Mouse (Mus musculus) CH12.LX (cell line): ENCODE data around the gene Mcemp1. TPM values are rescaled to one million over a fixed set of nuclear protein-coding genes. Genes with fewer than 3 reads are reported as not detected.

ENCODE experiments used
- DNase-seq: peaks from one replicate; pipeline ENCODE4 v3.0.0-alpha.2; 2013; ENCODE audit errors: extremely low read depth
- H3K27ac ChIP-seq: 2 replicates; pipeline ENCODE4 v1.5.1; 2012; ENCODE audit warnings: low read depth, mild to moderate bottlenecking, control low read depth, moderate library complexity; ENCODE audit not compliant: insufficient read depth
- H3K27me3 ChIP-seq: replicated peaks from 2 replicates; pipeline ENCODE3; 2012; ENCODE audit warnings: inconsistent platforms
- H3K36me3 ChIP-seq, 2 experiments: replicated peaks in 1 of 2; 2 replicates each; pipeline versions ENCODE3 to v1.6.1; 2012; ENCODE audit warnings: inconsistent platforms in 1 of 2, low read length in 1 of 2, mild to moderate bottlenecking in 1 of 2, mixed read lengths in 1 of 2, moderate library complexity in 1 of 2; ENCODE audit not compliant: control insufficient read depth in 1 of 2, insufficient read depth in 1 of 2
- H3K4me1 ChIP-seq, 2 experiments: 2 replicates each; pipeline ENCODE4 v1.6.1; 2012; ENCODE audit warnings: inconsistent platforms in 1 of 2, moderate library complexity in 1 of 2; ENCODE audit not compliant: insufficient read depth in 2 of 2, control insufficient read depth in 1 of 2
- H3K4me2 ChIP-seq: 2 replicates; pipeline ENCODE4 v1.6.1; 2012; ENCODE audit warnings: low read depth, mild to moderate bottlenecking, control low read depth; ENCODE audit not compliant: poor library complexity, insufficient read depth, severe bottlenecking
- H3K4me3 ChIP-seq, 3 experiments: fragments of 150-350 bp in 1 of 3; sonication (generic) in 1 of 3; replicated peaks in 1 of 3; 2 replicates each; pipeline versions ENCODE3 to v1.5.1; 2011 to 2012; ENCODE audit warnings: low read depth in 2 of 3, low read length in 2 of 3, mild to moderate bottlenecking in 2 of 3, moderate library complexity in 2 of 3, control low read depth in 1 of 3, improper control_type of control experiment in 1 of 3, inconsistent platforms in 1 of 3, mixed read lengths in 1 of 3; ENCODE audit not compliant: poor library complexity in 1 of 3
- H3K79me2 ChIP-seq: replicated peaks from 2 replicates; pipeline ENCODE4 v1.6.1; 2012; ENCODE audit warnings: mild to moderate bottlenecking, moderate library complexity; ENCODE audit not compliant: control insufficient read depth, poor library complexity, insufficient read depth, severe bottlenecking; ENCODE audit errors: extremely low read depth
- H3K9ac ChIP-seq: 2 replicates; pipeline ENCODE4 v1.6.1; 2012; ENCODE audit warnings: low read depth, mild to moderate bottlenecking, control low read depth, moderate library complexity; ENCODE audit not compliant: insufficient read depth
- H3K9me3 ChIP-seq: replicated peaks from 2 replicates; pipeline ENCODE3; 2012; ENCODE audit warnings: low read length, inconsistent platforms, mixed read lengths
- CHD1 ChIP-seq: IDR thresholded peaks from 2 replicates; pipeline ENCODE4 v1.6.1; 2012; ENCODE audit warnings: low read depth, low read length, improper control_type of control experiment, inconsistent platforms
- ELF1 ChIP-seq: IDR thresholded peaks from 2 replicates; pipeline ENCODE4 v1.6.1; 2014; ENCODE audit warnings: low read depth, mild to moderate bottlenecking, inconsistent platforms, low read length, improper control_type of control experiment
- HCFC1 ChIP-seq: IDR thresholded peaks from 2 replicates; pipeline ENCODE4 v1.6.1; 2012; ENCODE audit warnings: low read depth, mild to moderate bottlenecking, inconsistent platforms, low read length, improper control_type of control experiment
- IRF4 ChIP-seq: IDR thresholded peaks from 2 replicates; pipeline ENCODE4 v1.6.1; 2014; ENCODE audit warnings: low read depth, mild to moderate bottlenecking, inconsistent platforms, low read length, improper control_type of control experiment
- JUN ChIP-seq: IDR thresholded peaks from 2 replicates; pipeline ENCODE4 v1.6.1; 2011; ENCODE audit warnings: low read depth, mild to moderate bottlenecking, low read length, improper control_type of control experiment, moderate library complexity; ENCODE audit not compliant: insufficient read depth
- MAFK ChIP-seq: IDR thresholded peaks from 2 replicates; pipeline ENCODE4 v1.6.1; 2011; ENCODE audit warnings: low read length, improper control_type of control experiment; ENCODE audit not compliant: insufficient replicate concordance
- MAX ChIP-seq: IDR thresholded peaks from 2 replicates; pipeline ENCODE4 v1.6.1; 2011; ENCODE audit warnings: low read length, improper control_type of control experiment
- MAZ ChIP-seq: IDR thresholded peaks from 2 replicates; pipeline ENCODE4 v1.6.1; 2012; ENCODE audit warnings: low read depth, mild to moderate bottlenecking, inconsistent platforms, low read length, improper control_type of control experiment, moderate library complexity
- MEF2A ChIP-seq: IDR thresholded peaks from 2 replicates; pipeline ENCODE4 v1.6.1; 2014; ENCODE audit warnings: low read depth, mild to moderate bottlenecking, inconsistent platforms, low read length, improper control_type of control experiment, borderline replicate concordance
- MYC ChIP-seq: IDR thresholded peaks from 2 replicates; pipeline ENCODE4 v1.6.1; 2011; ENCODE audit warnings: low read depth, mild to moderate bottlenecking, improper control_type of control experiment, low read length
- PAX5 ChIP-seq: IDR thresholded peaks from 2 replicates; pipeline ENCODE4 v1.6.1; 2012; ENCODE audit warnings: low read length, inconsistent platforms, mixed read lengths
- POLR2A ChIP-seq: IDR thresholded peaks from 2 replicates; pipeline ENCODE4 v1.6.1; 2011; ENCODE audit warnings: low read depth, mild to moderate bottlenecking, improper control_type of control experiment, low read length
- POLR2AphosphoS2 ChIP-seq: IDR thresholded peaks from 2 replicates; pipeline ENCODE4 v1.6.1; 2011; ENCODE audit warnings: low read depth, low read length, improper control_type of control experiment
- TCF12 ChIP-seq: IDR thresholded peaks from 2 replicates; pipeline ENCODE4 v1.6.1; 2014; ENCODE audit warnings: low read depth, mild to moderate bottlenecking, inconsistent platforms, low read length, improper control_type of control experiment
- UBTF ChIP-seq: IDR thresholded peaks from 2 replicates; pipeline ENCODE4 v1.6.1; 2012; ENCODE audit warnings: low read depth, mild to moderate bottlenecking, inconsistent platforms, low read length, improper control_type of control experiment, moderate library complexity
- USF1 ChIP-seq: IDR thresholded peaks from 2 replicates; pipeline ENCODE4 v1.6.1; 2014; ENCODE audit warnings: low read depth, mild to moderate bottlenecking, inconsistent platforms, low read length, improper control_type of control experiment
- ZKSCAN1 ChIP-seq: IDR thresholded peaks from 2 replicates; pipeline ENCODE4 v1.6.1; 2012; ENCODE audit warnings: low read depth, inconsistent platforms, low read length, improper control_type of control experiment, borderline replicate concordance
- ZMIZ1 ChIP-seq: IDR thresholded peaks from 2 replicates; pipeline ENCODE4 v1.6.1; 2012; ENCODE audit warnings: low read depth, mild to moderate bottlenecking, inconsistent platforms, low read length, improper control_type of control experiment
- ZNF384 ChIP-seq: IDR thresholded peaks from 2 replicates; pipeline ENCODE4 v1.6.1; 2012; ENCODE audit warnings: low read depth, low read length, improper control_type of control experiment, inconsistent platforms
- dilution Hi-C: fragments of 300-500 bp; cut with MboI; formaldehyde crosslinking; loops from 2 replicates; pipeline ENCODE4 v1.14.3; 2020; ENCODE audit warnings: low sequenced_read_pairs; ENCODE audit not compliant: extremely low pct_unique_long_range_greater_than_20kb, extremely low pct_ligation_motif_present
- in situ Hi-C: fragments of 300-500 bp; cut with MboI; formaldehyde crosslinking; loops from 3 replicates; pipeline ENCODE4 v1.14.3; 2019; ENCODE audit warnings: low sequenced_read_pairs, low pct_ligation_motif_present, low pct_unique_long_range_greater_than_20kb, mixed read lengths
- polyA plus RNA-seq: library from polyadenylated mRNA; unstranded; fragments of >175 nt; gene quantifications from 2 replicates; pipeline ENCODE4 v1.2.1, GENCODE M21; 2012; ENCODE audit warnings: low read depth; ENCODE audit not compliant: insufficient read length
- total RNA-seq, 2 experiments: library from RNA; depleted of rRNA; stranded (reverse); fragments of 300-350 nt in 1 of 2; fragments of >200 nt in 1 of 2; gene quantifications; 2 replicates each; pipeline ENCODE4 v1.2.3; 2012 to 2014

The Mcemp1 gene
- total and polyA plus RNA-seq, 3 experiments = 0.36 to 0.39 TPM; not detected in 1

- TF ChIP-seq JUN = peak; percentile 30; the same call in 1 of the 2 replicates
- no peak for TF ChIP-seq ZMIZ1
- TF ChIP-seq ELF1 = peak; percentile 100
- TF ChIP-seq CHD1 = no peak
- no peak for TF ChIP-seq ZNF384
- peak; percentile 99 for TF ChIP-seq HCFC1
- TF ChIP-seq ZKSCAN1 = no peak
- TF ChIP-seq POLR2A = peak; percentile 73
- peak; percentile 64; the same call in 1 of the 2 replicates for TF ChIP-seq MEF2A
- peak; percentile 71; the same call in 1 of the 2 replicates for TF ChIP-seq IRF4
- no peak for TF ChIP-seq MAFK
Observed at GRCm38 (mm10) chr8:3621199-3621970, 44.2 kb upstream of the Mcemp1 start, which contains the start of the genes Xab2 and Pet100 (continued).

DNA sequence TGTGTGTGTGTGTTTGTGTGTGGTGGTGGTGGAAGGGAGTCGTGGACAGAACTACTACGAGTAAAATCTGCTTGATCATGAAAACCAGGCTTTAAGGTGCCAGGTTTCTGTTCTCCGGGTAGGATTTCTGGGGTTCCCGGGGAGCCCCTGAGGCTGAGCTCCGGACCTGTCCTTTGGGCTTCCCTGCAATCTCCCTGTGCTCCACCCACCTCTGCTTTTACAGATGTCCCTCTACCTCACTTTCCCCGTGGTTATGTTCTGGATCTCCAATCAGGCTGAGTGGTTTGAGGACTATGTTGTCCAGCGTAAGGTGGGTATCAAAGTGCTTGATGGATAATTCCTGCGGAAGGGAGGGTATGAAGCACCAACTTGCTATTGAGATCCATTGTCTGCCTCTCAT is 43.4 kb upstream of the Mcemp1 start:
- no peak for TF ChIP-seq ZNF384
- TF ChIP-seq MAZ = no peak
- no peak for TF ChIP-seq PAX5
- no peak for TF ChIP-seq POLR2A
- TF ChIP-seq ELF1 = no peak
- TF ChIP-seq USF1 = no peak
- no peak for TF ChIP-seq POLR2AphosphoS2
- TF ChIP-seq MEF2A = no peak
- no peak for TF ChIP-seq MAX
- no peak for TF ChIP-seq JUN
- no peak for TF ChIP-seq MYC
- TF ChIP-seq UBTF = no peak
- no peak for TF ChIP-seq TCF12
- Histone ChIP-seq H3K79me2 (peaks cover 25% of the 10 kb centered on the region), H3K4me1 (peaks cover 6 to 27% of the 10 kb centered on the region in 2 experiments), H3K4me3 (peak overlapping the region; percentile 72 to 93 (median 90)), H3K27ac (no peak overlapping the region), H3K36me3 (peaks cover 24 to 61% of the 10 kb centered on the region in 2 experiments), H3K4me2 (peak overlapping the region; percentile 41), H3K9me3 (no peaks in the 10 kb centered on the region), H3K27me3 (no peaks in the 10 kb centered on the region), H3K9ac (peak overlapping the region; percentile 77)
- in situ Hi-C loops = loop anchor here (10.0 kb wide), 1 partner anchor 47 kb away; no protein-coding TSS in a partner anchor
- dilution Hi-C loops = no loop called here
- no peak for DNase-seq
